Mouse (Mus musculus) hindbrain, embryonic 12.5 days (tissue): ENCODE measurements at regions not wholly inside any gene's neighbourhood (a gene's known extent, or its start where the extent isn't known, plus 50 kb on each side); places are given as distances from the start of the nearest gene placed in this dataset.

Experiments used
- ATAC-seq: fragments of 200-750 bp; cut with Nextera tagmentation; 2 replicates; pipeline ENCODE4 v1.8.0; 2017; ENCODE audit warnings: moderate TSS enrichment; ENCODE audit not compliant: low FRiP score
- H3K27ac ChIP-seq: fragments of 300-500 bp; sonication (generic); 2 replicates; pipeline ENCODE4 v1.5.1; 2016; ENCODE audit warnings: mild to moderate bottlenecking
- H3K27me3 ChIP-seq: fragments of 300-500 bp; sonication (generic); 2 replicates; pipeline ENCODE4 v1.6.1; 2016; ENCODE audit warnings: mild to moderate bottlenecking
- H3K36me3 ChIP-seq: fragments of 300-500 bp; sonication (generic); 2 replicates; pipeline ENCODE4 v1.6.1; 2016; ENCODE audit warnings: mild to moderate bottlenecking
- H3K4me1 ChIP-seq: fragments of 300-500 bp; sonication (generic); 2 replicates; pipeline ENCODE4 v1.6.1; 2016
- H3K4me2 ChIP-seq: fragments of 300-500 bp; sonication (generic); replicated peaks from 2 replicates; pipeline ENCODE4 v1.6.1; 2016; ENCODE audit warnings: mild to moderate bottlenecking
- H3K4me3 ChIP-seq: fragments of 300-500 bp; sonication (generic); 2 replicates; pipeline ENCODE4 v1.5.1; 2016; ENCODE audit warnings: mild to moderate bottlenecking
- H3K9ac ChIP-seq: fragments of 300-500 bp; sonication (generic); 2 replicates; pipeline ENCODE4 v1.6.1; 2016; ENCODE audit warnings: mild to moderate bottlenecking, moderate library complexity
- H3K9me3 ChIP-seq: fragments of 300-500 bp; sonication (generic); replicated peaks from 2 replicates; pipeline ENCODE4 v1.6.1; 2016; ENCODE audit warnings: mild to moderate bottlenecking
- WGBS: fragments of 180-500 bp; shearing (Covaris S2); methylation state at CpG from one replicate; pipeline ENCODE4 v1.1.7; 2016; 5-methylcytosine and 5-hydroxymethylcytosine counted together

DNA sequence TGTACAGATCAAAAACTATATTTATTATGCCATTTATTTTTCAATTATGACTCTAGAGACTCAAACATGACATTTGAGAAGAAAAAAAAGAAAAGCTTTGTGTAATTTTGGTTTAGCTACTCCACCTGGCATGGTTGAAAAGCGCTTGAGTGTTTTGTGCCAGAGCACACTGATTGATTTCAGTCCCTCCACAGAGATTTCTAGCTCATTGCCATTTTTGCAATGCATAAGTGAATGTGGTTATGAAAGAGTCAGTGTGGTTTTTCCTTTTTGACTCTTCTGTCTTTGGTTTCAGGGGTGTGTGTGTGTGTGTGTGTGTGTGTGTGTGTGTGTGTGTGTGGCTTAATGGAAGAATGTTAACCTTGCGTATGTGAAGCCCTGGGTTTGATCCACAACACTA lies 113.6 kb upstream of the Tmc3 start:
- Histone ChIP-seq H3K9ac (no peak overlapping the region), H3K27me3 (no peaks in the 10 kb centered on the region), H3K27ac (no peak overlapping the region), H3K4me3 (no peak overlapping the region), H3K4me2 (no peak overlapping the region), H3K4me1 (no peaks in the 10 kb centered on the region), H3K36me3 (no peaks in the 10 kb centered on the region), H3K9me3 (no peaks in the 10 kb centered on the region)
- WGBS: 78% methylated on average over 2 of the region's 2 CpGs
- no peak for ATAC-seq

DNA sequence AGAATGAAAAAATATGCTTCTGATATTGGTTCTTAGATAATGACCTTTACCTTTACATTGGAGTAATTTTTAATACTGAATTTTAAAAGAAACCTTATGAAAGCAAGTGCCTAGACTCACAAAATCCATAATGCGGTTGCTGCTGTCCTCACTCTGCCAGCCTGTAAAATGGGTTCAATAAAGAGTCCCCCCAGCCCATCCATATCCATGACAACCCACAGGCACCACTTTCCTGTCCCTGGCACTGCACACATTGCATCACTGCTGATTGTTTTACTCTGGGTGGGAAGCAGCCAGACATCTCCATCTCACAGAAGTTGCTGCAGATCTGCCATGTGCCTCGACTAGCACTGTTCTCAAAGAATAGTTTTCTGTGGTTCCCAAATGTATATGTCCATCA lies 110.3 kb upstream of the Tmc3 start:
- Histone ChIP-seq H3K27me3 (no peaks in the 10 kb centered on the region), H3K36me3 (no peaks in the 10 kb centered on the region), H3K4me1 (0 out of 2 replicates have a peak, but pooled peaks cover 2% of the 10 kb centered on the region), H3K4me3 (no peak overlapping the region), H3K9ac (no peak overlapping the region), H3K4me2 (no peak overlapping the region), H3K27ac (no peak overlapping the region), H3K9me3 (no peaks in the 10 kb centered on the region)
- no peak for ATAC-seq
- 90% methylated on average over 2 of the region's 2 CpGs for WGBS

DNA sequence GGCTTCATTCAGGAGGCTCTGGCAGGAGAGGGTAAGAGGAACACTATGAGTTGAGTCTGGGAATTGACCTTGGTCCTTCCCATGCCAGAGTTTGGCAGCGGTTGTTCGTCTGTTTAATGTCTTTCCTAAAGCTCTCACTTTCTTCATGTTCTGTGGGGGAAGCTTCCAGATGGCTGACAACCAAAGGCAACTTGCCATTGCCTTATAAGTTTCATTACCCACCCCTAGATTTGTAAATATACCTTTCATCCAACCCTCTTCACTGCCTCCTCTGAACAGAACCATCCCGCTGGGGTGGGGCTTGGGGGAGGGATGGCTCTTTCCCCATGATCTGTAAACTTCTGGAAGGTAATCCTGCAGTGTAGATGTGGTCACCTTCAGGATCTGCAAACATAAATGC lies 109.7 kb upstream of the Tmc3 start:
- no peaks in the 10 kb centered on the region for H3K9me3 ChIP-seq
- 0 out of 2 replicates have a peak overlapping the region, but pooled peaks have one; percentile 2 for H3K27ac ChIP-seq
- no peak overlapping the region for H3K9ac ChIP-seq
- H3K4me2 ChIP-seq: no peak overlapping the region
- 0 out of 2 replicates have a peak, but pooled peaks cover 2% of the 10 kb centered on the region for H3K4me1 ChIP-seq
- ATAC-seq: no peak
- no peaks in the 10 kb centered on the region for H3K36me3 ChIP-seq
- no peaks in the 10 kb centered on the region for H3K27me3 ChIP-seq
- H3K4me3 ChIP-seq: no peak overlapping the region
- WGBS: 90% methylated on average over 3 of the region's 3 CpGs

DNA sequence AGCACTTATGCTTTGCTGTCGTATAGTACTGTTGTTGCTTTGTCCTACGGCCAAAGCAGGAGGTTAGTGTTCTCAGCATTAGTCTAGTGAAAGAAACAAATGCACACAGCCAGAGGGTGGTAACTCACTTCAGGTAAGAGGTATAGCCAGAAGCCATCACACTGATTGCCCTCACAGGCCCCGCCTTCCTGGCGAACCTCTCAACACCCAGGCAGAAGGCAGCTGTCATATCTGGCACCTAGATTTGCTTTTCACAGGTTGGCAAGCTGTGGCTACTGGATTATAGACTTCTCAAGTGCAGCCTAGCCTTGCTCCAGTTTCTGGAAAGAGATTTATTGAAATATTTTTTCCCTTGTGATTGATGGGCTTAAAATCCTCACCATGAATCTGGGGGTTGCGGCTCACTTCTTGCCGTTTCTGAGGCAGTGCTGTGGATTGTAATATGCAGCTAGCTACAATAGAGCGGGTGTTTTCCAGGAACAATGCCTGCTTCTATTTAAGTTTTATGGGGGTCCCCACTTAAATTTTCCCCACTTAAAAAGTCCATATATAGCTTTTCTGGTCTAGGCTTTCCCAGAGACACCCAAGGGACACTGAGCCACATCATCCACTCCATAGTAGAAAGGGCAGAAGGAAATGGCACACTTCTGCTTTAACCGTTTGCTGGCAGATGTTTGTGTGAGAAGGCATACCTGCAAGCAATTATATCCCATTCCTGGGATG lies 109.1 kb upstream of the Tmc3 start:
- ATAC-seq: no peak
- H3K27ac ChIP-seq: 0 out of 2 replicates have a peak overlapping the region, but pooled peaks have one; percentile 2
- no peaks in the 10 kb centered on the region for H3K27me3 ChIP-seq
- H3K36me3 ChIP-seq: no peaks in the 10 kb centered on the region
- WGBS: 78% methylated on average over 8 of the region's 8 CpGs
- 0 out of 2 replicates have a peak, but pooled peaks cover 2% of the 10 kb centered on the region for H3K4me1 ChIP-seq
- H3K9me3 ChIP-seq: no peaks in the 10 kb centered on the region
- no peak overlapping the region for H3K9ac ChIP-seq
- H3K4me3 ChIP-seq: no peak overlapping the region
- no peak overlapping the region for H3K4me2 ChIP-seq

DNA sequence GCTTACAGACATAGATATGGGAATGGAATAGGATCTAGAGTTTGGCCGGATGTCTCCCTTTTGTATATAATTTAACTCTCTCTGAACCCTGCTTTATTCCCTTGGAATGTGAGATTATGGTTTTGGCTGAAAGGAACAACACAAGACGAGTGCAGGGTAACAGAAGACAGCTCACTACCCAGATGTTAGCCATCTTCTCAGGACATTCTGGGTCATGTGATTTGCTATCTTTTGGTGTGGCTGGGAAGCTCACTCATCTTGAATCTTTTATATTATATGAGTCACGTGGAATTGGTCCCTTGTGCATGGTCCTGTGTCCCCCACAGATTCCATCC lies 108.6 kb upstream of the Tmc3 start:
- Histone ChIP-seq H3K9me3 (no peaks in the 10 kb centered on the region), H3K27ac (no peak overlapping the region), H3K4me1 (0 out of 2 replicates have a peak, but pooled peaks cover 2% of the 10 kb centered on the region), H3K36me3 (no peaks in the 10 kb centered on the region), H3K27me3 (no peaks in the 10 kb centered on the region), H3K4me2 (no peak overlapping the region), H3K4me3 (no peak overlapping the region), H3K9ac (no peak overlapping the region)
- 72% methylated on average over 3 of the region's 3 CpGs for WGBS
- ATAC-seq: no peak

DNA sequence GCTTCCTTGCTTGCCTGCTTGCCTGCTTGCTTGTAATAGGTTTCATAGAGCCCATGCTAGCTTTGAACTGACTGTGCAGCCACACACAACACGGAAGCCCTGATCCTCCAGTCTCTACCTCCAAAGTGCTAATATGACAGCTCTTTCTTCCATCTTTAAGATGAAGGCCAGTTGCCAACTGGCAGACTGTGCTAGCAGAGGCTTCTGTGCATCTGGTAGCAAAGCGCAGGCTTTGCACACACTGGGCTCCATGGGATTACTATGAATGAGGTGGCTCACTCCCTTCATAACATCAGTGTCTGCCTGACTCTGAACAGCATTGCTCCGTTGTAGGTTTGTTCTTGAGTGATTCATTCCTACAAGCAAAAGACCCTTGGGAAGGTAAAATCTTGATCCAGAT lies 107.9 kb upstream of the Tmc3 start:
- no peak for ATAC-seq
- Histone ChIP-seq H3K4me1 (0 out of 2 replicates have a peak, but pooled peaks cover 2% of the 10 kb centered on the region), H3K4me2 (no peak overlapping the region), H3K4me3 (no peak overlapping the region), H3K27ac (no peak overlapping the region), H3K9me3 (no peaks in the 10 kb centered on the region), H3K27me3 (no peaks in the 10 kb centered on the region), H3K36me3 (no peaks in the 10 kb centered on the region), H3K9ac (no peak overlapping the region)
- 94% methylated on average over 3 of the region's 3 CpGs for WGBS

DNA sequence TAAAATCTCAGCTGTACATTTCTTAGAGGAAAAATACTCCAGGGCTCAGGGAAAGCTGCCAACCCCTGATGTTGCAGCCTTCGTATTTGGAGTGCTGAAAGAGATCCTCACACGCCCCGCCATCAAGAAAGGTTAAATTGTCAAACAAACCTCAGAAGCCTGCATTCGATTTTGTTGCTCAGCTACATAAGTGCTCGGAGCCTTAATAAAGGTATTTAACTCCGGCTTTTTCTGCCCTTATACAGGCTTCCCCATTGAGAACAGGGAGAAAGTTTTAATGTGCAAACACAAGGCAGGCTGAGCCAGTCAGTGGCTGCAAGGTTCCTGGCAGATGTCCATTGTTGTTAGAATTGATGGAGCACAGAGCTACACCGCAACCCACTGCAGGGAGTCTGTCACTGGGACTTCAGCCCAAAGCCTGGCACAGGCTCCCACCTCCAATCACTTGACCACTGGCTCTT lies 107.0 kb upstream of the Tmc3 start:
- H3K4me2 ChIP-seq: no peak overlapping the region

DNA sequence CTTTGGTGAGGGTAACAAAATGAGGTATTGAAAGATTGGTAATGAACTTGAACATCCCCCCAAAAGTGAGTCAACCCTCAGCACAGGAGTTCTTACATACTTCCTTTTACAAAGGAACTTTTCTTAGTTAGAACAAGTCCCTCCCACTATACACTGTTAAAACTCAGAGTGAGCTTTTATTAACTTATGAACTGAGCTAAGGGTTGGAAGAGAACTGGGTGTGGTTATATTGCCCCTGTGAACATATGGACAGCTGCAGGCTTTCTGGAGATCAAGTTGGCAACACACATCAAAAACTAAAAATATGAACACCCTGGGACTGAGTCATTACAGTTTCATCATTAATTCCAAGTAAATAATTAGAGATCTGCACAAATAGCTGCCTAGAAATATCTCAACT lies 103.1 kb upstream of the Tmc3 start:
- Histone ChIP-seq H3K4me3 (no peak overlapping the region), H3K27me3 (no peaks in the 10 kb centered on the region), H3K4me2 (no peak overlapping the region), H3K4me1 (peaks cover 2% of the 10 kb centered on the region; the same call in 1 of the 2 replicates), H3K9me3 (no peaks in the 10 kb centered on the region), H3K27ac (no peak overlapping the region), H3K9ac (no peak overlapping the region), H3K36me3 (no peaks in the 10 kb centered on the region)
- ATAC-seq: no peak

More for the DNA sequence above, 107.0 kb upstream of the Tmc3 start:
- Histone ChIP-seq H3K27ac (peak overlapping the region; percentile 35; the same call in 1 of the 2 replicates), H3K9me3 (no peaks in the 10 kb centered on the region), H3K36me3 (no peaks in the 10 kb centered on the region), H3K4me3 (no peak overlapping the region), H3K4me1 (0 out of 2 replicates have a peak, but pooled peaks cover 2% of the 10 kb centered on the region), H3K9ac (no peak overlapping the region), H3K27me3 (no peaks in the 10 kb centered on the region)
- ATAC-seq: peak; percentile 38; the same call in 1 of the 2 replicates
- WGBS: 24% methylated on average over 7 of the region's 7 CpGs

DNA sequence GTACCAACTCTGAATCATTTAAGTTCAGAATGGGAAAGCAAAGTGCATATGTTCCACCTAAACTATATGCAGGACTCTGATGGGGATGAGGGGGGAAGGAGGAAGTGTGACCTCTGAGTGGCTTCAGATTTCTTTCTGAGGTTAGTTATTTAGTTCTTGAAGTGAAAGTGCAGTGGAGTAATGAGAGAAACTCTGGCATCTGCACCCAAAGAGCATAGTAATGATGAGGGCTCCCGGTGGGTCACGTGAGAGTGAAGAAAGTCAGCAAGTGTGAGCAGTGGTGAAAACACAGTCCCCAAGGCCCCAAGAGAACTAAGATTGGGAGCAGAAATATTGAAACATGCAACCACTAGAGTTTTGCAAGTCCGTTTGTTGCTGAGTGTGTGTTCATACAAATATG lies 102.5 kb upstream of the Tmc3 start:
- H3K4me3 ChIP-seq: no peak overlapping the region
- 80% methylated on average over 3 of the region's 3 CpGs for WGBS

DNA sequence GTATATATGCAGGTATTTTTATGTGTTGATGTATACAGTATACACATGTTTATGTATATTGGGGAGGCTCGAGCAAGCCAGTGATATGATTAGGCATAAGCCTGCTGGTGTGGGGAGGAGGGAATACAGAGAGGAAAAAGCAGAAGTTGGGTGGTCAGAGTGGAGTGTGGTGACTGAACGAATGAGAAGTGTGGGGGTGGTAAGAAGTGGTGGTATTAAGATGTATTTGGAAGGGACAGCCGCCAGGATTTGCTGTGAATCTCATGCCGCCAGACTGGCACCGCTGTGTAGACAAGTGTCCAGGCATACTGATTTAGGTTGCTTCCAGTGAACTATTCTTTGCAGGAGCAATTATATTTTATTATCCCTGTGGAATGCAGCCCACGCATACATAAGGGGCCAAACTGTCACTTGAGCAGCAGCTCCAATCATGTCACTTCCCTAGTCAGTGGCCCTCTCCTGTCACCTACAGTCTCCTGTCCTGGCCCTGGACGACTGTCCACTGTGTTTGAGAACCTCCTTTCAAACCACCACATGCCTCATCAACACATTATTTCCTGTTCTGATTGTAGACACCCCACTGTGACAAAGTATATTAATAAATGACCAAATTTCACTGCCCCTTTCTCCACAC lies 101.9 kb upstream of the Tmc3 start:
- ATAC-seq: no peak
- Histone ChIP-seq H3K4me3 (no peak overlapping the region), H3K9ac (no peak overlapping the region), H3K36me3 (no peaks in the 10 kb centered on the region), H3K4me2 (no peak overlapping the region), H3K4me1 (peaks cover 1% of the 10 kb centered on the region; the same call in 1 of the 2 replicates), H3K9me3 (no peaks in the 10 kb centered on the region), H3K27me3 (no peaks in the 10 kb centered on the region), H3K27ac (no peak overlapping the region)
- 66% methylated on average over 7 of the region's 7 CpGs for WGBS

More for the DNA sequence above, 102.5 kb upstream of the Tmc3 start:
- H3K27me3 ChIP-seq: no peaks in the 10 kb centered on the region
- H3K4me1 ChIP-seq: peaks cover 2% of the 10 kb centered on the region; the same call in 1 of the 2 replicates
- H3K9ac ChIP-seq: no peak overlapping the region
- H3K36me3 ChIP-seq: no peaks in the 10 kb centered on the region
- H3K9me3 ChIP-seq: no peaks in the 10 kb centered on the region
- ATAC-seq: no peak
- H3K27ac ChIP-seq: no peak overlapping the region
- H3K4me2 ChIP-seq: no peak overlapping the region

DNA sequence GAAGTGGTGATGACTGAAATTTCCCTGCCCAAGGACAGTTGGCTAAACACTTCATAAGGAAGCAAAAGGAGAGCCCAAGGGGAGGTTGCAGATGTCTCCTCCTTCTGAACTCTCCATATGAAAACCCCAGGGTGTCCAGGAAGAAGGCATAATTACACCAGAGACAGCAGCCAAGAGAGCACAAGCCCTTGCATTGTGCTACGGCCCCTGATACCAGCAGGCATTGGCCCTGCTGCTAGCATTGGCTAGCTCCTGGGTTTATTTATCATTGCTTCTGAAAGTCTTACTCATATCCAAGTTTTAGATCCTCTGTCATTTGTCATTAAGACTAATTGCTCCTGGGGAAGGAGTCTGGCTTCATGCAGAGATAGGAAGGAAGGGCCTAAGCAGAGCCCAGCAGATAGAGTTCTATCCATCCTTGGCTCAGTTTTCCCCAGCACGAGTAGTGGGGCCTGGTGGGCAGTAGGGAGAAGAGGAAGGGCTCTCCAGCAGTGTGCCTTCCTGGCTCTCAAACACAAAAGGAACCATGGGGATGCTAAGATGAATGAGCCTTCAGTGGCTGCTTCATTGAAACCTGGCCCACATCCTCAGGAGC lies 98.5 kb upstream of the Tmc3 start:
- no peak overlapping the region for H3K4me2 ChIP-seq
- no peaks in the 10 kb centered on the region for H3K27me3 ChIP-seq
- H3K36me3 ChIP-seq: no peaks in the 10 kb centered on the region
- no peak overlapping the region for H3K27ac ChIP-seq
- no peaks in the 10 kb centered on the region for H3K9me3 ChIP-seq
- H3K4me1 ChIP-seq: no peaks in the 10 kb centered on the region; the same call in 1 of the 2 replicates
- ATAC-seq: no peak
- H3K9ac ChIP-seq: no peak overlapping the region
- no peak overlapping the region for H3K4me3 ChIP-seq
- WGBS: 31% methylated on average over 2 of the region's 2 CpGs

DNA sequence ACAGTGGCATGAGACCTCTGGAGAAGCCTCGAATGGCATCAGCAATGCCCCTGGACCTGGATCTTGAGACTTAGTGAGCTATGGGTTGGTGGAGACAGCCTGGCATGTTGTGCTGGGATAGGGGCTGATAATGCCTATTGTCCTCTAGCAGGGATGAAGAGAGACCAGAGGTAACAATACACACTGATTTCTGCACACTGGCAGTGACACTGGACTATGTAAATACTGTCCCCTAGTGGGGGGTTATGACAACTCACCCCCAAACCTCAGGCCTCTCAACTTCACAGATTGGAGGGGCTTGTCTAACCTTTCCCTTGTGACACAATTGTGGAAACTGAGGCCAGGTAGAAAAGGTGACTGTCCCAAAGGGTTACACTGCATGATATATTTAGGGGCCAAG lies 94.9 kb upstream of the Tmc3 start:
- Histone ChIP-seq H3K27me3 (no peaks in the 10 kb centered on the region), H3K4me3 (no peak overlapping the region), H3K4me2 (no peak overlapping the region), H3K9ac (no peak overlapping the region), H3K4me1 (no peaks in the 10 kb centered on the region), H3K27ac (no peak overlapping the region), H3K36me3 (no peaks in the 10 kb centered on the region), H3K9me3 (no peaks in the 10 kb centered on the region)
- peak; percentile 79 for ATAC-seq
- WGBS: 86% methylated on average over 1 of the region's 1 CpGs
